ENCODE assay signal across 8 mouse cellular contexts in the genomic region with DNA sequence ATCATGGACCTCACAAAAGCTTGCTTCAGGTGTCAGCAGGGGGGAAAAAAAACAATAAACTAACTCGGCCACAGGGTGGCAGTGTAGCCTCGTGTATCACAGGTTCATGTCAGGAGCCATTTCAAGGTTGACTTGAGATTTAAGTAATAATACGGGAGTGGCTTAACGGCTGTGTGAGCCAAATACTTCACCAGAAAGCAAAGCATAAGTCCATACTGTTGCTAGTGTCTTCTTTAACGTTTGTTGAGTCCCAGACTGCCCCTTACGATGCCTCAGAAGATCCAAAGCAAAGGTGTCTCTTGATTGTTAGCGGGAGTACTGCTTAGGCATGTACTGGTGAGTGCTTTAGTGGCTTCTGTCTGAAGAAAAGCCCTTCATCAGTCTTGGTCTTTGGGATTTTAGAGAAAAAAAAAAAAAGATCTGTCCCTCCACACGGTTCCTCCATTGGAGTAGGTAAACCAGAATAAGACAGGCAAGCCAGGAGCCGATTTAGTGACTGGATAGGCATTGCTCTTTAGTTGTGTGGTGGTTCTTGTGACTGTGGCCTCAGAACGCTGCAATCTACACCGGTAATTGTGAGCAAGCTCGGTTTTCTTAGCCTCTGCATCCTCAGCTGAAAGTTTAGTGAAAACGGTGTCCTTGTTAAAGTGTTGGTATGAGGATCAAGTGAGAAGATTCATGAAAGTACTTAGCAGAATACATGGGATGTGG. TPM values are rescaled to one million over a fixed set of nuclear protein-coding genes. Genes with fewer than 3 reads are reported as not detected.
DNase-seq lines count a peak whose midpoint lies in the region; ATAC-seq lines count a peak whose summit lies in the region.

No protein-coding gene starts in this region.

- H3K27me3 ChIP-seq in embryonic facial prominence, embryonic 14.5 days (replicated peaks; ENCODE audit: control insufficient read depth, insufficient read depth, low read length): no peaks in the 10 kb centered on the region
- H3K27me3 ChIP-seq in limb, embryonic 13.5 days: no peaks in the 10 kb centered on the region
- H3K27me3 ChIP-seq in midbrain, embryonic 16.5 days (ENCODE audit: control insufficient read depth, insufficient read depth, low read depth, low read length): no peaks in the 10 kb centered on the region

- peak overlapping the region; percentile 42 for H3K4me2 ChIP-seq in embryonic facial prominence, embryonic 14.5 days (ENCODE audit: low read depth, low read length)
- H3K4me2 ChIP-seq in limb, embryonic 13.5 days (replicated peaks): peak overlapping the region; percentile 53
- H3K4me2 ChIP-seq in midbrain, embryonic 16.5 days (ENCODE audit: low read length): peak overlapping the region; percentile 54

- H3K4me1 ChIP-seq in embryonic facial prominence, embryonic 14.5 days (ENCODE audit: control insufficient read depth, insufficient read depth, low read length): no peaks in the 10 kb centered on the region
- H3K4me1 ChIP-seq in limb, embryonic 13.5 days: no peaks in the 10 kb centered on the region
- H3K4me1 ChIP-seq in midbrain, embryonic 16.5 days (ENCODE audit: control insufficient read depth, insufficient read depth, low read length): peaks cover 2% of the 10 kb centered on the region; the same call in 1 of the 2 replicates

- WGBS in embryonic facial prominence, embryonic 14.5 days: 33% methylated on average over 13 of the region's 13 CpGs
- 35% methylated on average over 13 of the region's 13 CpGs for WGBS in limb, embryonic 13.5 days
- 32% methylated on average over 13 of the region's 13 CpGs for WGBS in midbrain, embryonic 16.5 days

- H3K9me3 ChIP-seq in embryonic facial prominence, embryonic 14.5 days (ENCODE audit: control insufficient read depth, low read length): no peaks in the 10 kb centered on the region
- H3K9me3 ChIP-seq in limb, embryonic 13.5 days: no peaks in the 10 kb centered on the region
- no peaks in the 10 kb centered on the region for H3K9me3 ChIP-seq in midbrain, embryonic 16.5 days (replicated peaks; ENCODE audit: control insufficient read depth, low read length, poor library complexity, severe bottlenecking)

- DNase-seq in 3T3-L1 (ENCODE audit: low read depth, low spot score): peak; percentile 89
- peak; percentile 38 to 68 for DNase-seq in adrenal gland, postnatal 4 days (ENCODE audit: low spot score in 2 of 2)
- DNase-seq in embryonic facial prominence, embryonic 14.5 days (ENCODE audit: low spot score): peak; percentile 91
- DNase-seq in heart, adult 8-10 months (ENCODE audit: low spot score): peak; percentile 85
- DNase-seq in kidney, adult 8-10 months: peak; percentile 62 to 82
- DNase-seq in spleen, postnatal 36 days (ENCODE audit: low spot score in 2 of 2): peak; percentile 71 to 73

- H3K9ac ChIP-seq in embryonic facial prominence, embryonic 14.5 days (ENCODE audit: low read depth, low read length): no peak overlapping the region
- H3K9ac ChIP-seq in limb, embryonic 13.5 days: no peak overlapping the region
- no peak overlapping the region for H3K9ac ChIP-seq in midbrain, embryonic 16.5 days (ENCODE audit: low read depth, low read length)

- H3K36me3 ChIP-seq in embryonic facial prominence, embryonic 14.5 days (ENCODE audit: control insufficient read depth, insufficient read depth, low read length): no peaks in the 10 kb centered on the region
- H3K36me3 ChIP-seq in limb, embryonic 13.5 days: no peaks in the 10 kb centered on the region
- H3K36me3 ChIP-seq in midbrain, embryonic 16.5 days (ENCODE audit: control insufficient read depth, insufficient read depth, low read length): no peaks in the 10 kb centered on the region

- peak overlapping the region; percentile 14; the same call in 1 of the 2 replicates for H3K4me3 ChIP-seq in embryonic facial prominence, embryonic 14.5 days (ENCODE audit: low read depth, low read length)
- 0 out of 2 replicates have a peak overlapping the region, but pooled peaks have one; percentile 15 for H3K4me3 ChIP-seq in limb, embryonic 13.5 days
- H3K4me3 ChIP-seq in midbrain, embryonic 16.5 days (ENCODE audit: low read depth, low read length): peak overlapping the region; percentile 16; the same call in 1 of the 2 replicates

- H3K27ac ChIP-seq in embryonic facial prominence, embryonic 14.5 days (replicated peaks; ENCODE audit: low read depth, low read length): no peak overlapping the region
- no peak overlapping the region for H3K27ac ChIP-seq in limb, embryonic 13.5 days
- H3K27ac ChIP-seq in midbrain, embryonic 16.5 days (ENCODE audit: low read length): 0 out of 2 replicates have a peak overlapping the region, but pooled peaks have one; percentile 34

- peak; percentile 84 for ATAC-seq in embryonic facial prominence, embryonic 14.5 days (ENCODE audit: low read depth)
- peak; percentile 83 for ATAC-seq in limb, embryonic 13.5 days (ENCODE audit: low FRiP score, low read depth)
- ATAC-seq in midbrain, embryonic 16.5 days: peak; percentile 68

RNA-seq across cellular contexts. Expression of gene Cfap54, which starts 30.2 kb away (rescaled TPM):
- 1 to 10 TPM; 7.3 TPM for total RNA-seq in adrenal gland, postnatal 4 days (2021)
- 0.75 and 1.8 TPM in 2 replicates for polyA plus RNA-seq in embryonic facial prominence, embryonic 14.5 days (2014; fragmentation: Nextera tagmentation; extraction: Ambion mirVana)
- under 1 TPM; 0.52 to 1.00 (median 0.70) TPM for total RNA-seq in heart, adult 8-10 months (2022)
- polyA plus RNA-seq in limb, embryonic 13.5 days (2015; fragmentation: Nextera tagmentation; extraction: Ambion mirVana): 0.14 and 0.15 TPM in 2 replicates
- polyA plus RNA-seq in midbrain, embryonic 16.5 days (2015; fragmentation: Nextera tagmentation; extraction: Ambion mirVana): 3.2 and 4.2 TPM in 2 replicates
